Mouse (Mus musculus): Measurements from ENCODE around the gene Rab22a. TPM values are rescaled to one million over a fixed set of nuclear protein-coding genes. Genes with fewer than 3 reads are reported as not detected.
"Not testable (repeated sequence)": the region's sequence is repeated elsewhere in the genome, so short reads cannot be mapped to it uniquely, and the experiment has no call there.

Rab22a gene
- polyA plus RNA-seq (2017; shearing (Covaris generic)), result 1 to 10 TPM; 5.6 to 8.7 (median 8.6) TPM

DNA sequence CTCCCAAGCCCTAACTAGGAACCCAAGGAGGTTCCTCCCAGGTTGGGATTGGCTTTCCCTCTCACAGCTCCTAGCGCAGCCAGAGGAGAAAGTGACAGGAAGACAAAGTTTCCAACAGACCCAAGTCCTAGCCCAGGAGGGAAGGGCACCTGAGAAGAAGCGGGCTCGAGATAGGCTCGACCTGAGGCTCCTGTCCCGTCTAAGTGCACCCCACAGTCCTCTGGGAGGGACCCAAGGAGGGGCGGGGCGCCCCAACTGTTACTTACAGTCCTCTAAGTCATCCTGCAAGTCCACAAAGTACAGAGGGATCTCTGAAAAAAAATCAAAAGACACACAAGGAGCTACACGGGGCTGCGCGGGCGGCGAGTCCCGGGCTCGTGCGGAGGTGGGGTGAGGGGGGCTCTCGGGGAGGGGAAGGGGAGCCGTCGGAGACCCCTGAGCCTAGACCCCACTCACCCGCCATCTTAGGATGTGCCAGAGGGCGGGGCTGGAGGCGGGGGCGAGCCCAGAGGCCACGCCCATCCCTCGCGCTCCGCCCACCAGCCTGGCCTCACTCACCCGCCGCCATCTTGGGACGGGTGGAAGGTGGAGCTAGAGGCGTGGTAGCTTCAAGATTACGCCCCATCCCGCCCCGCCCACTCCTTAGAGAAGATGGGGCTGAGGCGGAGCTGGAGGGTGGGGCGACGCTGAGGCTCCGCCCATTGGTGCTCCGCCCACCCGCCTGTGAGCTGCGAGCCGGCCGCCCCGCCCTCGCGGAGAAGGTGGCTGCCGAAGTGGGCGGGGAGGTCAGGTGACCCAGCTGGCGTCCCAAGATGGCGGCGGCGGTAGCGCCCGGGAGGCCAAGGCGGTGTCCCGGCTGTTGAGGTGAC is at the start of gene Rab22a:
Rab22a (plus strand) TSS at position 704 of the 869 bp plus-strand sequence.
- ATAC-seq, result peak; percentile 89

GRCm38 (mm10) chr2:173615378-173616081 is 44.0 kb upstream of the Rab22a start:
- no peak for ATAC-seq

DNA sequence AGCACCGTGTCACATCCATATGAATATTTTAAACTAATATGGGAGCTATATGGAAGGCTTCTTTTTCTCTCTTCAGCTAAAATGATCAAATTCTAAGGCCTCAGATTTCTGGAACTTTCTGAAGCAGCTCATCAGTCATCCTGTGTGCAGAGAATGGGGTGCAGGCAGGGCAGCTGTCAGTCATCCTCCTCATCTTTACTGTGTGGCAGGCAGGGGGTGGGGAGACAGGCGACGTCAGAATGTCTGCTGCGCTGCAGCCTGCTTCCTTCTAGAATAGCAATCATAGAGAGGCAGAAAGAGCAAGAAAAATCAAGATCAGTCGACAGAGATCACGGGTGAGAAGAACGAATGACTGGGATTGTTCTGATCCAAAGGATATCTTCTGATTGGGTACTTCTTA is 43.4 kb upstream of the Rab22a start:
- ATAC-seq, result no peak

DNA sequence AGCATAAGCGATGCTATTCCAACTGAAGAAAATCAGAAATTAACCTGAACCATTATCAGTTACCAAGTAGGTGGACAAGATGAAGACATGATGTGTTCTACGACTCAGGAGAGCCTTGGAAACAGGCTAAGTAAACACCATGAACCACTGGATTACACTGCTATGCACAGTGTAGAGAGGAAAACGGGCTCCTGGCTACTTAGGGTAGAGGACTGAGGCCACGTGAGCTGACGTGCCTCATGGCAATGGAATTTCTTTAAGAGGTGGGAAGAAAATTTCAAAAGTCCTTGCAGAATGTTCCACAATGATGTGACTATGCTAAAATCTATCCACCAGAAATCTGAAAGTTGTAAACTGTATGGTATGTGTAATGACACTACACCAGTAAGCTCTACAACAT is 40.4 kb upstream of the Rab22a start:
- no peak for ATAC-seq

- ATAC-seq, result no peak
Observed at GRCm38 (mm10) chr2:173620645-173621044, 38.9 kb upstream of the Rab22a start.

DNA sequence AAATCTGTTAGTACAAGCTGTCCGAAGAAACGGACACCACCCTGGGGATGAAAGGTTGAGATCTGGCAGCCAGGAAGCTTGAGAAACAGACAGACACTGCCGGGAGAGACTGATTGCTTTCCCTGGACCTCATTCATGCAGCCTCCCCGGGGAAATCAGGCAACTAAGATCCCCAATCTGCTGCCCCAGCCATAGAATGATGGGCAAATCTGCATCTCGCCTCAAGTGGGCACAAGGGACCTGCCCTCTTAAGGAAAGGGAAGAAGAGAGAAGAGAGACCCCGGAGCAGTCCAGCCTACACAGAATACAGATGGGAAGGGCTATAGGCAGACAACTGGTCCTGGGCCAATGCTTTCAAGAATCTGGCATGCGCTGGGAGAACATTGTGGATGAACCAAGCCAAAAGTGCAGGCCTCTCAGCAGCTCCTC is 37.4 kb upstream of the Rab22a start:
- ATAC-seq, result no peak

GRCm38 (mm10) chr2:173624667-173625066 is 34.9 kb upstream of the Rab22a start:
- ATAC-seq, result no peak

GRCm38 (mm10) chr2:173625786-173626185 is 33.8 kb upstream of the Rab22a start:
- no peak for ATAC-seq

GRCm38 (mm10) chr2:173634106-173634505 is 25.5 kb upstream of the Rab22a start:
- ATAC-seq, result not testable (repeated sequence)

- ATAC-seq, result no peak
Observed at GRCm38 (mm10) chr2:173641370-173641769, 18.2 kb upstream of the Rab22a start.

DNA sequence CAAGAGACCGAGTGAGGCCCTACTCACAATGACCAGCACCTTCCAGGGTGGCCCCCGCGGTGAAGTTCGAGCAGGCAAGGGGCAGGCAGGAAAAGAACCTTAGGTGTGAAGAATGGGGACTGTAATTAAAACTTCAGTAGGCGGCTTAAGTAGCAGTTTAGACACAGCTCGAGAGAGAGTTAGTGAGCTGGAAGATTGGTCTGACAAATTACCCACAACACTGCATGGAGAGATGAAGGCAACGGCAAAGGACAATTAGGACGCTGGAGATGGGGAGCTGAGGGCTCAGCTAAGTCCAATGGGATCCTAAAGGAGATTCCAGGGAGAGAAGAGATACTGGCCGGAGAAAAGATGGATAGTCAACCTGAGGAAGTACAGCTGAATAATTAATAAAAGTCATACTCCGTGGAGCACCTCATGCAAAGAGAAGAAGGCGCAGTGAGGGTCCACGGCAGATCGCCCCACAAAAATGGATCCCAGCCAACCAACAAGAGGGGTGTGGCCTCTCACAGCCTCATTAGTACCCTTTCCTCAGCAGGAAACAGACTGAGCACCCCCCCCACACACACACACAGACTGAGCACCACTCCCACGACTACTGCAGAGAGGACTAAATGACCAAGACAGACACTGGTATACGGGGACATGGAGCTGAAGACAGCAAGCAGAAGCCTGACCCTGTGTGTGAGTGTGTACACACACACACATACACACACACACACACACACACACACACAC is 17.1 kb upstream of the Rab22a start:
- no peak for ATAC-seq

DNA sequence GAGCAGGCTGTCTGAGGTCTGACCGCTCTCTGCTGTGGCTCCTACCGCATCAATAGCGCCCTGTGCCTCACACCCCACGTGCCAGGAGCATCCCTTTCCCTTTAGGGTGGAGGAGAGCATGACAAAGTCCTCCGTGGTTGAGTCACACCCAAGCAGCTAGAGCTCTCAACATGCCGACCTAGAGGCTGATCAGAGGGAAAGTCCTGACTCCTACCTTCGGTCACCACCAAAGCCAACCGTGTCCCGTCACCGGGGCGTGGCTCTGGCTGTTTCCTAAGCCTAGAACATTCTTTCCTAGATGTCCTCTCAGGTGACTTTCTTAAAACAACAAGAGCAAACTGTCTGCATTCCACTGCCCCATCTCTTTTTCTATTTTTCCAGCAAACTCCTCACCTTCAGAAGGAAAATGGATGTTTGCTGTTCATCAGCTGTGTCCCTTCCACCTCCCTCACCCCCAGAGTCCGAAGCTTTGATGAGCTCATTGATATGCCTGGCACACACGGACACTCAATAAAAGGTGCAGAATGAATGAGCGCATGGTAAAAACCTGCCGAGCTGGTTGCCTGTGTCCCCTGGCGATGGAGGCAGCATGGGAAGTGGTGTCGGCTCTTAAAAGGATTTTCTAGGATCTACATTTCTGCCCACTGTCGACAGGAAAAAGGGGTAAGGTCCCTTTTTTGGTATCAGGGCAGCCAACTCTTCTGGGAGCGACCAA is 12.2 kb upstream of the Rab22a start:
- no peak for ATAC-seq

- no peak for ATAC-seq
Observed at GRCm38 (mm10) chr2:173649762-173650161, 9.8 kb upstream of the Rab22a start.

GRCm38 (mm10) chr2:173653526-173653925 is 6.0 kb upstream of the Rab22a start:
- ATAC-seq, result no peak

- no peak for ATAC-seq
Observed at GRCm38 (mm10) chr2:173657736-173658135, 1.8 kb upstream of the Rab22a start.

DNA sequence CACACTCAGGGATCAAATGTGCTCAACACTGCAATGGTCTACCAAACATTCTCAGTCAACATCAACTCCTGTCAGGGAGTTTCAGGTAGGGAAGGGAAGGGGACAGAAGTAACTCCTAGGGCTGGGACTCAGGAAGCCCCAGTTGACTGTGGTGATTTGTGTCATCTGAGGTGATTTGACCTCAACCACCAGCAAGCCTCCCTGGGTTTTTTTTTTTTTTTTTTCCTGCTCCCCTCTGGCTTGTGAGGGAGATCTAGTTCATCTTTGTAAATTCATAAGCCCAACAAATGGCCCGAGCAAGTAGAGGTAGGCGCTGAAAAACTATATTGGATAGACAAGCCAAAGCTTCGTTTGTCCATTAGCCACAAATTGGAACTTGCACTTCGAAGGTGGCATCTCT is 1.0 kb upstream of the Rab22a start:
- ATAC-seq, result no peak

- ATAC-seq, result peak; percentile 53
Observed at GRCm38 (mm10) chr2:173659926-173660684, 545 bp downstream of the Rab22a start.

DNA sequence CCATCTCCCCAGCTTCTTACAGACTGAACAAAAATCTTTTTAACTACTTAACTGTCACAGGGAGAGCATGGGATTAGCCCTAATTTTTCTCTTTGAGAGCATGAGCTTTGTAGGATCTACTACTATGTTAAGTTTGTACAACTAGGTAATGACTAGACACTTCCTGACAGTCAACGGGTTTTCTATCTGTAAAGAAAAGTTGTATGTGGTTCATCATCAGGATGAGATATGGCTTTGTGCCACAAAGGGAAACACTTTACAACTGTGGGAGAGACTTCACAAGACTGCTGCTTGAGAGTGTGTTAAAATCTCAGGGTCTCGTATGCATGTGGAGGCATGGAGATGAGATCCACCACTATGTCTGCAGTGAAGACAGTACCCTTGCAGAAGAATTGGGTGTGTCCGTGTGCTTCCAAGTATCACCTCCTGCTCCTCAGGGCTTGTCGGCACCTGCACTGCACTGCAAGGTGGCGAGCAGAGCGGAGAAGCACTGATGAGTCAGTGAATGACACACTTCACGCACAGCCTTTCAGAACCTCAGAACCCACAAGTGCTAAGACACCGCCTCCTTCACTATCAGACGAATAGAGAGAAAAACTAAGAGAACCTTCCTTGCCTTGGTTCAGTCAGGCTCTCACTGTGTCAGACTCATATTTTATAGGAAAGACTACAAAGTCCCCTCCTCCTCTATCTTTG is 2.8 kb downstream of the Rab22a start:
- no peak for ATAC-seq

DNA sequence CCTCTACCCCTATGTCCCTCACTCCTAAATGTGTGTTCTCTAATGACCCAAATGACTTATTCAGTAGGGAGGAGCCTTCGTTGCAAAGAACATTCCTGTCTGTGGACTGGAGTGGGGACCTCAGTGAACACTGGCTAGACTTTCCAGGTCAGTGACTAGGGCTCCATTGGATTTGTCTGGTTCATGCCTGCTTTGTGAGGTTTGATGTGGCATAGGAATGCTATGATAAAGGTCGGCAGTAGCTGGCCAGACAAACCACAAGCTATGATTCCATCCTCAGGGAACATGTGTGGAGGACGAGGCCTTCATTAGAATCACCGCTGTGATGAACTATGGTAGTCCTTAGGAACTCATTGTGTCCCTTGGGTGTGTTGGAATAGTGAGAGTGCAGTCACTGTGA is 5.2 kb downstream of the Rab22a start:
- no peak for ATAC-seq

GRCm38 (mm10) chr2:173665271-173665670 is 5.7 kb downstream of the Rab22a start:
- no peak for ATAC-seq

- no peak for ATAC-seq
Observed at GRCm38 (mm10) chr2:173666876-173667275, 7.3 kb downstream of the Rab22a start.
